Mouse (Mus musculus) liver, postnatal 0 days (tissue): ENCODE measurements around the gene Gm826.

Experiments used
- CTCF ChIP-seq: sonication (generic); IDR thresholded peaks from 2 replicates; pipeline ENCODE4 v1.5.1; 2016; ENCODE audit warnings: antibody characterized with exemption, low read depth
- EP300 ChIP-seq: IDR thresholded peaks from 2 replicates; pipeline ENCODE4 v1.6.1; 2016; ENCODE audit warnings: antibody characterized with exemption, low read depth, mild to moderate bottlenecking

DNA sequence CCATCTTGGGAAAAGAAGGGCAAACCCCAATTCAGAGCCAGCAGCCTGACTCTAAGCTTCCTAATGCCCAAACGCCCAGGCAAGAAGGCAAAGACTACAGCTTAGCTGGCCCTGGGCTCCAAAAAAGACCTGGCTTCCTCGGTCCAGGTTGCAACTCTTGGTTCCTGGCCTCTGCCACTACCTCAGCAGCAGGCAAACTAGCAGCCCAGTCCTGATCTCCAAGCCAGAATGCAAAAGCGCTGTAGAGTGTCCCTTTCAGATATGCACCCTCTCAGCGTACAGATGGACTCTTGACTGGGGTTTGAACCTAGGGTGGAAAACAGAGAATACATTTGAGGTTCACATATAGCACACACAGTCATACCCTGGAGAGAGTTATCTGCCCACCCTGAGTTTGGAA lies 29.2 kb upstream of the Gm826 start:
- TF ChIP-seq CTCF (no peak), EP300 (no peak)
